Mouse (Mus musculus) kidney, postnatal 0 days (tissue): Measurements from ENCODE around the gene Trim67. TPM values are rescaled to one million over a fixed set of nuclear protein-coding genes. Genes with fewer than 3 reads are reported as not detected.
A peak's percentile ranks its signal among the peaks of the same experiment; 100 is the strongest.

Experiments used
- ATAC-seq: fragments of 200-750 bp; cut with Nextera tagmentation; replicated peaks from 2 replicates; pipeline ENCODE4 v1.8.0; 2017; ENCODE audit warnings: low read depth, moderate number of reproducible peaks, moderate TSS enrichment, moderate library complexity; ENCODE audit not compliant: low FRiP score
- DNase-seq: peaks from one replicate; pipeline ENCODE4 v3.0.0-alpha.2; 2016; ENCODE audit warnings: low spot score
- H3K27ac ChIP-seq: fragments of 300-500 bp; sonication (generic); 2 replicates; pipeline ENCODE4 v1.5.1; 2014; ENCODE audit warnings: mild to moderate bottlenecking
- H3K27me3 ChIP-seq: fragments of 300-500 bp; sonication (generic); 2 replicates; pipeline ENCODE4 v1.6.1; 2014; ENCODE audit warnings: low read length, mixed read lengths; ENCODE audit not compliant: insufficient read depth
- H3K36me3 ChIP-seq: fragments of 300-500 bp; sonication (generic); 2 replicates; pipeline ENCODE4 v1.6.1; 2014; ENCODE audit warnings: low read length, mixed read lengths; ENCODE audit not compliant: insufficient read depth
- H3K4me1 ChIP-seq: fragments of 300-500 bp; sonication (generic); replicated peaks from 2 replicates; pipeline ENCODE4 v1.6.1; 2014; ENCODE audit warnings: antibody characterized with exemption, low read length, mixed read lengths; ENCODE audit not compliant: insufficient read depth
- H3K4me2 ChIP-seq: fragments of 300-500 bp; sonication (generic); 2 replicates; pipeline ENCODE4 v1.6.1; 2014; ENCODE audit warnings: mild to moderate bottlenecking, low read length, moderate library complexity, mixed read lengths
- H3K4me3 ChIP-seq: fragments of 300-500 bp; sonication (generic); replicated peaks from 2 replicates; pipeline ENCODE4 v1.5.1; 2014; ENCODE audit warnings: low read depth, low read length
- H3K9ac ChIP-seq: fragments of 300-500 bp; sonication (generic); 2 replicates; pipeline ENCODE4 v1.6.1; 2014; ENCODE audit warnings: low read depth, low read length
- H3K9me3 ChIP-seq: fragments of 300-500 bp; sonication (generic); replicated peaks from 2 replicates; pipeline ENCODE4 v1.6.1; 2016; ENCODE audit warnings: low read length, inconsistent platforms, mixed read lengths
- CTCF ChIP-seq: IDR thresholded peaks from 2 replicates; pipeline ENCODE4 v1.5.1; 2016; ENCODE audit warnings: antibody characterized with exemption, low read depth, mild to moderate bottlenecking, moderate library complexity
- WGBS: fragments of 180-500 bp; shearing (Covaris S2); extraction: QIAGEN DNeasy Blood & Tissue Kit; methylation state at CpG from one replicate; pipeline ENCODE4 v1.1.7; 2014; 5-methylcytosine and 5-hydroxymethylcytosine counted together
- polyA plus RNA-seq: library from polyadenylated mRNA; unstranded; fragments of >200 nt; fragmentation: Nextera tagmentation; extraction: Ambion mirVana; gene quantifications from 2 replicates; pipeline ENCODE4 v1.2.1, GENCODE M21; 2015

The Trim67 gene
- polyA plus RNA-seq, 1 experiment from 2014 or later = 0.04 TPM

GRCm38 (mm10) chr8:124863163-124863677, 70.3 kb downstream of the Trim67 start:
- WGBS = under 1% methylated on average over 33 of the region's 33 CpGs
- peaks cover 11% of the 10 kb centered on the region; the same call in 1 of the 2 replicates for H3K4me1 ChIP-seq
- H3K4me2 ChIP-seq = peak overlapping the region; percentile 87
- DNase-seq (no peak), ATAC-seq (peak; percentile 82; the same call in 1 of the 2 replicates)
- H3K9me3 ChIP-seq = no peaks in the 10 kb centered on the region
- TF ChIP-seq CTCF = no peak; the same call in 1 of the 2 replicates
- H3K27me3 ChIP-seq = no peaks in the 10 kb centered on the region
- peak overlapping the region; percentile 96 for H3K27ac ChIP-seq
- peak overlapping the region; percentile 93 for H3K4me3 ChIP-seq
- peaks cover 18% of the 10 kb centered on the region; the same call in 1 of the 2 replicates for H3K36me3 ChIP-seq
- peak overlapping the region; percentile 98 for H3K9ac ChIP-seq

- peak overlapping the region; percentile 93 for H3K4me3 ChIP-seq
- peak overlapping the region; percentile 87 for H3K4me2 ChIP-seq
- H3K27ac ChIP-seq = peak overlapping the region; percentile 96
- ATAC-seq (no peak), DNase-seq (no peak)
- H3K4me1 ChIP-seq = peaks cover 11% of the 10 kb centered on the region; the same call in 1 of the 2 replicates
- peak overlapping the region; percentile 98 for H3K9ac ChIP-seq
- 8% methylated on average over 8 of the region's 8 CpGs for WGBS
- peaks cover 15% of the 10 kb centered on the region; the same call in 1 of the 2 replicates for H3K36me3 ChIP-seq
- no peaks in the 10 kb centered on the region for H3K27me3 ChIP-seq
- TF ChIP-seq CTCF = no peak
- no peaks in the 10 kb centered on the region for H3K9me3 ChIP-seq
Measured at GRCm38 (mm10) chr8:124863729-124864128, 70.8 kb downstream of the Trim67 start.

GRCm38 (mm10) chr8:124866669-124867068, 73.8 kb downstream of the Trim67 start:
- Histone ChIP-seq H3K4me3 (no peak overlapping the region), H3K9me3 (no peaks in the 10 kb centered on the region), H3K27me3 (no peaks in the 10 kb centered on the region), H3K4me1 (peaks cover 11% of the 10 kb centered on the region; the same call in 1 of the 2 replicates), H3K4me2 (no peak overlapping the region), H3K27ac (no peak overlapping the region), H3K9ac (no peak overlapping the region), H3K36me3 (peaks cover 9% of the 10 kb centered on the region; the same call in 1 of the 2 replicates)
- no peak for ATAC-seq
- no peak for DNase-seq
- TF ChIP-seq CTCF = no peak
- 76% methylated on average over 3 of the region's 3 CpGs for WGBS

GRCm38 (mm10) chr8:124867126-124867525, 74.2 kb downstream of the Trim67 start:
- Histone ChIP-seq H3K4me2 (no peak overlapping the region), H3K4me3 (no peak overlapping the region), H3K9ac (no peak overlapping the region), H3K27me3 (no peaks in the 10 kb centered on the region), H3K9me3 (no peaks in the 10 kb centered on the region), H3K4me1 (peaks cover 11% of the 10 kb centered on the region; the same call in 1 of the 2 replicates), H3K36me3 (peaks cover 12% of the 10 kb centered on the region; the same call in 1 of the 2 replicates), H3K27ac (no peak overlapping the region)
- no peak for TF ChIP-seq CTCF
- WGBS = 36% methylated on average over 2 of the region's 2 CpGs
- DNase-seq (no peak), ATAC-seq (no peak)

GRCm38 (mm10) chr8:124869708-124870107, 76.8 kb downstream of the Trim67 start:
- 45% methylated on average over 6 of the region's 6 CpGs for WGBS
- no peak overlapping the region for H3K9ac ChIP-seq
- no peak for ATAC-seq

GRCm38 (mm10) chr8:124871474-124871873, 78.6 kb downstream of the Trim67 start:
- ATAC-seq (no peak), DNase-seq (no peak)
- no peak for TF ChIP-seq CTCF
- Histone ChIP-seq H3K27me3 (no peaks in the 10 kb centered on the region), H3K36me3 (peaks cover 41% of the 10 kb centered on the region), H3K9ac (no peak overlapping the region), H3K4me3 (no peak overlapping the region), H3K4me2 (no peak overlapping the region), H3K27ac (no peak overlapping the region), H3K9me3 (no peaks in the 10 kb centered on the region), H3K4me1 (no peaks in the 10 kb centered on the region)
- WGBS = 96% methylated on average over 7 of the region's 7 CpGs

More at GRCm38 (mm10) chr8:124869708-124870107, 76.8 kb downstream of the Trim67 start:
- H3K4me3 ChIP-seq = no peak overlapping the region
- H3K27ac ChIP-seq = no peak overlapping the region
- no peaks in the 10 kb centered on the region for H3K9me3 ChIP-seq
- H3K36me3 ChIP-seq = peaks cover 31% of the 10 kb centered on the region
- no peak overlapping the region for H3K4me2 ChIP-seq
- TF ChIP-seq CTCF = no peak
- H3K27me3 ChIP-seq = no peaks in the 10 kb centered on the region
- H3K4me1 ChIP-seq = no peaks in the 10 kb centered on the region; the same call in 1 of the 2 replicates
- DNase-seq = no peak

GRCm38 (mm10) chr8:124872081-124872480, 79.2 kb downstream of the Trim67 start:
- 93% methylated on average over 7 of the region's 7 CpGs for WGBS
- no peaks in the 10 kb centered on the region for H3K4me1 ChIP-seq
- no peak overlapping the region for H3K27ac ChIP-seq
- no peak overlapping the region for H3K4me2 ChIP-seq
- DNase-seq (no peak), ATAC-seq (no peak)
- H3K4me3 ChIP-seq = no peak overlapping the region
- H3K36me3 ChIP-seq = peaks cover 47% of the 10 kb centered on the region
- H3K27me3 ChIP-seq = no peaks in the 10 kb centered on the region
- H3K9ac ChIP-seq = no peak overlapping the region
- no peaks in the 10 kb centered on the region for H3K9me3 ChIP-seq
- no peak for TF ChIP-seq CTCF
